Mouse (Mus musculus) testis, adult 2 months (tissue): ENCODE data around the gene Ripk1. TPM values are rescaled to one million over a fixed set of nuclear protein-coding genes. Genes with fewer than 3 reads are reported as not detected.

Source experiments
- H3K27ac ChIP-seq: fragments of 200-500 bp; 2 replicates; pipeline ENCODE4 v1.5.1; 2012; ENCODE audit warnings: low read depth, low read length; ENCODE audit not compliant: control insufficient read depth, insufficient read depth
- H3K27me3 ChIP-seq: fragments of 200-500 bp; 2 replicates; pipeline ENCODE4 v1.6.1; 2012; ENCODE audit warnings: mild to moderate bottlenecking, low read length, moderate library complexity; ENCODE audit not compliant: control insufficient read depth, insufficient read depth
- H3K36me3 ChIP-seq: fragments of 200-500 bp; 2 replicates; pipeline ENCODE4 v1.6.1; 2012; ENCODE audit warnings: mild to moderate bottlenecking, low read length; ENCODE audit not compliant: control insufficient read depth, insufficient read depth
- H3K4me1 ChIP-seq: fragments of 200-500 bp; 2 replicates; pipeline ENCODE4 v1.6.1; 2012; ENCODE audit warnings: low read length; ENCODE audit not compliant: control insufficient read depth, insufficient read depth
- H3K4me3 ChIP-seq: fragments of 200-500 bp; 2 replicates; pipeline ENCODE4 v1.5.1; 2012; ENCODE audit warnings: low read depth, mild to moderate bottlenecking, low read length, moderate library complexity, mixed read lengths; ENCODE audit not compliant: control insufficient read depth
- CTCF ChIP-seq: fragments of 200-500 bp; IDR thresholded peaks from 2 replicates; pipeline ENCODE4 v1.5.1; 2012; ENCODE audit warnings: low read depth, mild to moderate bottlenecking, inconsistent platforms, low read length, moderate library complexity; ENCODE audit not compliant: control insufficient read depth, insufficient read depth, insufficient replicate concordance
- POLR2A ChIP-seq: fragments of 200-500 bp; IDR thresholded peaks from 2 replicates; pipeline ENCODE4 v1.6.1; 2012; ENCODE audit warnings: low read depth, mild to moderate bottlenecking, inconsistent platforms, low read length, moderate library complexity; ENCODE audit not compliant: control insufficient read depth
- polyA plus RNA-seq: library from polyadenylated mRNA; depleted of rRNA; stranded (reverse); fragments of >200 nt; gene quantifications from 2 replicates; pipeline ENCODE4 v1.2.3, GENCODE M21; 2012

Ripk1 gene
- polyA plus RNA-seq, 1 experiment: 2.6 TPM

GRCm38 (mm10) chr13:34050479-34050878 is 48.3 kb downstream of the Ripk1 start:
- no peak for TF ChIP-seq CTCF
- no peak for TF ChIP-seq POLR2A
- no peak overlapping the region for H3K27ac ChIP-seq

GRCm38 (mm10) chr13:34051692-34052091 is 49.5 kb downstream of the Ripk1 start:
- H3K4me1 ChIP-seq: no peaks in the 10 kb centered on the region
- no peak overlapping the region for H3K4me3 ChIP-seq
- H3K27me3 ChIP-seq: no peaks in the 10 kb centered on the region
- no peak overlapping the region for H3K27ac ChIP-seq
- no peak for TF ChIP-seq POLR2A
- TF ChIP-seq CTCF: no peak
- no peaks in the 10 kb centered on the region for H3K36me3 ChIP-seq

More at GRCm38 (mm10) chr13:34050479-34050878, 48.3 kb downstream of the Ripk1 start:
- Histone ChIP-seq H3K4me3 (no peak overlapping the region), H3K27me3 (no peaks in the 10 kb centered on the region), H3K4me1 (no peaks in the 10 kb centered on the region), H3K36me3 (no peaks in the 10 kb centered on the region)

- Histone ChIP-seq H3K36me3 (no peaks in the 10 kb centered on the region), H3K27ac (no peak overlapping the region), H3K4me1 (no peaks in the 10 kb centered on the region), H3K27me3 (no peaks in the 10 kb centered on the region), H3K4me3 (no peak overlapping the region)
- TF ChIP-seq POLR2A (no peak), CTCF (no peak)
These were observed 51.6 kb downstream of the Ripk1 start for GRCm38 (mm10) chr13:34053673-34054282.

GRCm38 (mm10) chr13:34054391-34054790 is 52.2 kb downstream of the Ripk1 start:
- no peak overlapping the region for H3K27ac ChIP-seq
- H3K4me1 ChIP-seq: no peaks in the 10 kb centered on the region
- no peaks in the 10 kb centered on the region for H3K36me3 ChIP-seq
- no peak overlapping the region for H3K4me3 ChIP-seq
- no peaks in the 10 kb centered on the region for H3K27me3 ChIP-seq
- TF ChIP-seq POLR2A (no peak), CTCF (no peak)

GRCm38 (mm10) chr13:34054983-34055382 is 52.8 kb downstream of the Ripk1 start:
- H3K4me1 ChIP-seq: peaks cover under 1% of the 10 kb centered on the region; the same call in 1 of the 2 replicates
- H3K36me3 ChIP-seq: no peaks in the 10 kb centered on the region
- no peak overlapping the region for H3K27ac ChIP-seq
- no peak overlapping the region for H3K4me3 ChIP-seq
- no peaks in the 10 kb centered on the region for H3K27me3 ChIP-seq
- no peak for TF ChIP-seq CTCF
- TF ChIP-seq POLR2A: no peak

GRCm38 (mm10) chr13:34057252-34057651 is 55.1 kb downstream of the Ripk1 start:
- Histone ChIP-seq H3K4me3 (no peak overlapping the region), H3K27me3 (no peaks in the 10 kb centered on the region), H3K27ac (no peak overlapping the region), H3K4me1 (peaks cover 2% of the 10 kb centered on the region; the same call in 1 of the 2 replicates), H3K36me3 (no peaks in the 10 kb centered on the region)
- TF ChIP-seq POLR2A: no peak
- TF ChIP-seq CTCF: no peak

GRCm38 (mm10) chr13:34060061-34060460 is 57.9 kb downstream of the Ripk1 start:
- H3K27me3 ChIP-seq: no peaks in the 10 kb centered on the region
- peaks cover 2% of the 10 kb centered on the region; the same call in 1 of the 2 replicates for H3K4me1 ChIP-seq
- no peak overlapping the region for H3K4me3 ChIP-seq
- TF ChIP-seq POLR2A (no peak), CTCF (no peak)
- H3K27ac ChIP-seq: no peak overlapping the region
- H3K36me3 ChIP-seq: no peaks in the 10 kb centered on the region
